Mouse (Mus musculus) spleen, adult 2 months (tissue): ENCODE results near the gene Dnah8.

ENCODE experiments used
- CTCF ChIP-seq: fragments of 200-500 bp; IDR thresholded peaks from 2 replicates; pipeline ENCODE4 v1.5.1; 2011; ENCODE audit warnings: mild to moderate bottlenecking, inconsistent platforms; ENCODE audit not compliant: insufficient read depth, insufficient read length, insufficient replicate concordance; ENCODE audit errors: extremely low read depth
- POLR2A ChIP-seq: fragments of 200-500 bp; IDR thresholded peaks from 2 replicates; pipeline ENCODE4 v1.6.1; 2011; ENCODE audit warnings: low read depth, low read length, inconsistent platforms

GRCm38 (mm10) chr17:30607909-30608495 is 16.2 kb upstream of the Dnah8 start:
- no peak for TF ChIP-seq CTCF
- TF ChIP-seq POLR2A: no peak
